Mouse (Mus musculus) erythroblast, embryonic 14.5 days (primary cell): ENCODE data around the gene Psmb9.

Experiments used
- GATA1 ChIP-seq: IDR thresholded peaks from 2 replicates; pipeline ENCODE4 v1.6.1; 2012; ENCODE audit warnings: low read length, inconsistent platforms, mixed read lengths
- TAL1 ChIP-seq: IDR thresholded peaks from 3 replicates; pipeline ENCODE4 v1.6.1; 2012; ENCODE audit warnings: low read length, inconsistent platforms, mixed read lengths

- TF ChIP-seq GATA1 (no peak), TAL1 (no peak)
Observed at GRCm38 (mm10) chr17:34192852-34193251, 5.3 kb upstream of the Psmb9 start.
